Mouse (Mus musculus) hindbrain, postnatal 0 days (tissue): ENCODE data around the gene Zfp786. TPM values are rescaled to one million over a fixed set of nuclear protein-coding genes. Genes with fewer than 3 reads are reported as not detected.

Experiments used
- ATAC-seq: fragments of 200-750 bp; cut with Nextera tagmentation; 2 replicates; pipeline ENCODE4 v1.8.0; 2017; ENCODE audit warnings: mild to moderate bottlenecking, moderate TSS enrichment, moderate library complexity
- DNase-seq: peaks from one replicate; pipeline ENCODE4 v3.0.0-alpha.2; 2015; ENCODE audit warnings: low spot score
- H3K27ac ChIP-seq: fragments of 300-500 bp; sonication (generic); 2 replicates; pipeline ENCODE4 v1.5.1; 2014; ENCODE audit warnings: mild to moderate bottlenecking
- H3K27me3 ChIP-seq: fragments of 300-500 bp; sonication (generic); 2 replicates; pipeline ENCODE4 v1.6.1; 2014; ENCODE audit warnings: low read length, mixed read lengths; ENCODE audit not compliant: insufficient read depth
- H3K36me3 ChIP-seq: fragments of 300-500 bp; sonication (generic); 2 replicates; pipeline ENCODE4 v1.6.1; 2014; ENCODE audit warnings: low read length, mixed read lengths; ENCODE audit not compliant: insufficient read depth
- H3K4me1 ChIP-seq: fragments of 300-500 bp; sonication (generic); 2 replicates; pipeline ENCODE4 v1.6.1; 2014; ENCODE audit warnings: antibody characterized with exemption, low read length, mixed read lengths; ENCODE audit not compliant: insufficient read depth
- H3K4me2 ChIP-seq: fragments of 300-500 bp; sonication (generic); 2 replicates; pipeline ENCODE4 v1.6.1; 2014; ENCODE audit warnings: low read depth, mild to moderate bottlenecking, low read length, moderate library complexity, mixed read lengths
- H3K4me3 ChIP-seq: fragments of 300-500 bp; sonication (generic); 2 replicates; pipeline ENCODE4 v1.5.1; 2014; ENCODE audit warnings: low read length
- H3K9ac ChIP-seq: fragments of 300-500 bp; sonication (generic); replicated peaks from 2 replicates; pipeline ENCODE4 v1.6.1; 2014; ENCODE audit warnings: mild to moderate bottlenecking, low read length, moderate library complexity, mixed read lengths
- H3K9me3 ChIP-seq: fragments of 300-500 bp; sonication (generic); 2 replicates; pipeline ENCODE4 v1.6.1; 2016; ENCODE audit warnings: low read length, mixed read lengths
- CTCF ChIP-seq: IDR thresholded peaks from 2 replicates; pipeline ENCODE4 v1.5.1; 2016; ENCODE audit warnings: antibody characterized with exemption, control low read depth, low read depth
- WGBS: fragments of 180-500 bp; shearing (Covaris S2); extraction: QIAGEN DNeasy Blood & Tissue Kit; methylation state at CpG from one replicate; pipeline ENCODE4 v1.1.7; 2014; 5-methylcytosine and 5-hydroxymethylcytosine counted together
- polyA plus RNA-seq: library from polyadenylated mRNA; unstranded; fragments of >200 nt; fragmentation: Nextera tagmentation; extraction: Ambion mirVana; gene quantifications from 2 replicates; pipeline ENCODE4 v1.2.1, GENCODE M21; 2015
- total RNA-seq: library from RNA; depleted of rRNA; stranded (reverse); fragments of >200 nt; gene quantifications from 2 replicates; pipeline ENCODE4 v1.2.3, GENCODE M21; 2014

Gene Zfp786
- total and polyA plus RNA-seq, 2 experiments from 2014 or later: 6.3 to 16.6 TPM

DNA sequence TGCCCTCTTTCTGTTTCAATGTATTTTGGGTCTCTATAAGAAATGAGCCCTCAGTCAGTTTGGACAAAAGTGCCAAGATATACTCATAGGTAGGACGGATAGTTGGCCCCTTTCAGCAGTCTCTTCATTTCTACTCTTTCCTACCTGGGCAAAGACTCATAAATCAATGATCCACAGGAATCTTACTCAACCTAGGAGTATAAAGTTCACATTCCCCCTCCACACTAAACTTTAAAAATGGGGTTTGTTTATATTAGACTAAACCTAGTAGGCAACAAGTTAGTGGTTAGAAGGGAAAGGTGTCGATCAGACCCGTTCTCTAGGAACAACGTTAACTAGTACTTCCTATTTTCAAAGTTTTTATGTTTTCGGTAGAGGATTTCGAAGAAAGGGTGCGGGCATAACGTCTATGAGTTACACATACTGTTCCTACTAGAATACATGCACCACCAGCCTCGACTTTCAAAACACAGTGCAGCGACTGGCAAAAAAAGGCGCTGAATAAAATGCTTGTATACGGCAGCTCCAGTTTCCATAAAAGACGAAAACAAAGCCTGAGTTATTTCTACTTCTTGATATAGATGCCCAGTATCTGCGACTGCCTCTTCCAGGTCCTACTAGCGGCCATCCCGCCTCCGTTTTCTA, 18.3 kb downstream of the Zfp786 start:
- peak overlapping the region; percentile 67 for H3K9ac ChIP-seq
- H3K9me3 ChIP-seq: no peaks in the 10 kb centered on the region
- DNase-seq (no peak), ATAC-seq (no peak)
- H3K4me3 ChIP-seq: peak overlapping the region; percentile 67
- peak overlapping the region; percentile 70 for H3K4me2 ChIP-seq
- WGBS: 2% methylated on average over 17 of the region's 17 CpGs
- H3K36me3 ChIP-seq: no peaks in the 10 kb centered on the region
- H3K27me3 ChIP-seq: no peaks in the 10 kb centered on the region
- H3K4me1 ChIP-seq: peaks cover 17% of the 10 kb centered on the region
- peak overlapping the region; percentile 86 for H3K27ac ChIP-seq
- TF ChIP-seq CTCF: no peak

- H3K27ac ChIP-seq: no peak overlapping the region
- H3K4me3 ChIP-seq: peak overlapping the region; percentile 67
Measured at GRCm38 (mm10) chr6:47811324-47811723, 19.3 kb downstream of the Zfp786 start.

GRCm38 (mm10) chr6:47810181-47810580, 20.5 kb downstream of the Zfp786 start:
- Histone ChIP-seq H3K9ac (no peak overlapping the region), H3K4me3 (no peak overlapping the region), H3K36me3 (peaks cover 18% of the 10 kb centered on the region), H3K9me3 (no peaks in the 10 kb centered on the region), H3K27ac (no peak overlapping the region), H3K4me1 (peaks cover 17% of the 10 kb centered on the region), H3K4me2 (0 out of 2 replicates have a peak overlapping the region, but pooled peaks have one; percentile 2), H3K27me3 (no peaks in the 10 kb centered on the region)
- ATAC-seq: no peak
- 71% methylated on average over 2 of the region's 2 CpGs for WGBS
- TF ChIP-seq CTCF: no peak
- DNase-seq: no peak

More at GRCm38 (mm10) chr6:47811324-47811723, 19.3 kb downstream of the Zfp786 start:
- H3K9me3 ChIP-seq: no peaks in the 10 kb centered on the region
- DNase-seq (no peak), ATAC-seq (no peak)
- peaks cover 7% of the 10 kb centered on the region; the same call in 1 of the 2 replicates for H3K36me3 ChIP-seq
- TF ChIP-seq CTCF: no peak
- no peaks in the 10 kb centered on the region for H3K27me3 ChIP-seq
- peak overlapping the region; percentile 67 for H3K9ac ChIP-seq
- peak overlapping the region; percentile 70 for H3K4me2 ChIP-seq
- H3K4me1 ChIP-seq: peaks cover 17% of the 10 kb centered on the region
- WGBS: 66% methylated on average over 5 of the region's 5 CpGs

GRCm38 (mm10) chr6:47809053-47809452, 21.6 kb downstream of the Zfp786 start:
- no peak for TF ChIP-seq CTCF
- peak; percentile 46 for DNase-seq

GRCm38 (mm10) chr6:47808545-47808944, 22.1 kb downstream of the Zfp786 start:
- Histone ChIP-seq H3K9me3 (no peaks in the 10 kb centered on the region), H3K4me3 (no peak overlapping the region), H3K9ac (no peak overlapping the region), H3K4me2 (no peak overlapping the region), H3K36me3 (peaks cover 29% of the 10 kb centered on the region), H3K27ac (peak overlapping the region; percentile 26; the same call in 1 of the 2 replicates), H3K27me3 (no peaks in the 10 kb centered on the region), H3K4me1 (peaks cover 12% of the 10 kb centered on the region)
- no peak for ATAC-seq
- DNase-seq: no peak
- no peak for TF ChIP-seq CTCF
- WGBS: 79% methylated on average over 5 of the region's 5 CpGs

More at GRCm38 (mm10) chr6:47809053-47809452, 21.6 kb downstream of the Zfp786 start:
- Histone ChIP-seq H3K4me1 (peaks cover 16% of the 10 kb centered on the region), H3K4me3 (no peak overlapping the region), H3K9ac (no peak overlapping the region), H3K27me3 (no peaks in the 10 kb centered on the region), H3K36me3 (peaks cover 24% of the 10 kb centered on the region), H3K4me2 (no peak overlapping the region), H3K27ac (peak overlapping the region; percentile 46; the same call in 1 of the 2 replicates), H3K9me3 (no peaks in the 10 kb centered on the region)
- ATAC-seq: no peak
- WGBS: 57% methylated on average over 4 of the region's 4 CpGs

DNA sequence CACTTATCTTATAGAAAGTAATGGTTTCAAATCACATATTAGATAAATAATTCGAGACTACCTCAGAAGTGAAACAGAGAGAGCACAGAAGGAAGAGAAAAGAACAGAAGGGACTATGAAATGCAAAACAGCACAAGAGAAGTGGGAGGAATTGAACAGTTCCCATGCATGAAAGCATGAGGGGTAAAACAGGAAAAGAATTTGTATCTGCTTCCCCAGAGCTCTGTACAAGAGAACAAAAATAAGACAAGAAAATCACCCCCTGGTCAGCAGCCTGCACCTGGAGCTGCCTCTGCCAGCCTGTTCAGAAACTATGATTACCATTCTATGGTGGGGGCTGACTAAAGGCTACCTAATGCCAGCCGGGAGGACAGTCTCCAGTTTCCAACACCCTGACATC, 23.2 kb downstream of the Zfp786 start:
- peaks cover 12% of the 10 kb centered on the region for H3K4me1 ChIP-seq
- H3K36me3 ChIP-seq: peaks cover 41% of the 10 kb centered on the region
- no peak overlapping the region for H3K4me2 ChIP-seq
- no peaks in the 10 kb centered on the region for H3K9me3 ChIP-seq
- ATAC-seq (no peak), DNase-seq (no peak)
- 81% methylated on average over 2 of the region's 2 CpGs for WGBS
- H3K27ac ChIP-seq: no peak overlapping the region
- no peak overlapping the region for H3K9ac ChIP-seq
- no peak overlapping the region for H3K4me3 ChIP-seq
- no peaks in the 10 kb centered on the region for H3K27me3 ChIP-seq
- TF ChIP-seq CTCF: no peak

DNA sequence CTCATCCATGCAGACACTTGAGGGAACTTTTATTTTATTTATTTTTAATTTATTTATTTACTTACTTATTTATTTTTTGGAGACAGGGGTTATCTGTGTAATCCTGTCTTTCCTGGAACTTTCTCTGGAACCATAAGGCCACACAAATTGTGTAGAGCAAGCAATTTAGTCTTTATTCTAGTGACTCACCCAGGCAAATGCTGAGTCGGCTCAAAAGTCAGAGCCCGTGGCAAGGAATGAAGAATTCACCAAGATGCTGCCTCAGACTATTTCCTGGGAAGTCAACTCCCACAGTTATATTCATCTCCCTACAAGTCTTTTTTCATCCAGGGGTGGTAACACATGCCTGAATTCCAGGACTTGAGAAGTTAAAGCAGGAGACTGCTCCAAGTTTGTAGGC, 25.1 kb downstream of the Zfp786 start:
- Histone ChIP-seq H3K27me3 (no peaks in the 10 kb centered on the region), H3K9me3 (no peaks in the 10 kb centered on the region), H3K4me1 (no peaks in the 10 kb centered on the region), H3K9ac (no peak overlapping the region), H3K4me3 (no peak overlapping the region), H3K4me2 (no peak overlapping the region), H3K27ac (no peak overlapping the region), H3K36me3 (peaks cover 48% of the 10 kb centered on the region)
- TF ChIP-seq CTCF: no peak
- 80% methylated on average over 2 of the region's 2 CpGs for WGBS
- no peak for DNase-seq
- no peak for ATAC-seq
